Mouse (Mus musculus): Measurements from ENCODE around the gene Tenm4. TPM values are rescaled to one million over a fixed set of nuclear protein-coding genes. Genes with fewer than 3 reads are reported as not detected.

The Tenm4 gene
- total and polyA plus RNA-seq, 3 experiments: 9.2 to 15.2 TPM; not detected in 1

- H3K79me2 ChIP-seq (ENCODE audit: control insufficient read depth, insufficient read depth, low read length, poor library complexity): no peaks in the 10 kb centered on the region
- H3K27ac ChIP-seq (ENCODE audit: control insufficient read depth, low read depth, low read length): no peak overlapping the region
- H3K4me3 ChIP-seq (ENCODE audit: control insufficient read depth in 1 of 2, insufficient read depth in 1 of 2, low read depth in 2 of 2, low read length in 2 of 2): no peak overlapping the region
- no peaks in the 10 kb centered on the region for H3K9me3 ChIP-seq (replicated peaks; ENCODE audit: insufficient read depth, low read length)
- H3K27me3 ChIP-seq (ENCODE audit: control insufficient read depth in 1 of 2, insufficient read depth in 2 of 2, low read length in 2 of 2): no peaks in the 10 kb centered on the region
- no peak overlapping the region for H3K9ac ChIP-seq (ENCODE audit: control insufficient read depth, low read depth, low read length, poor library complexity, severe bottlenecking)
- TF ChIP-seq E2F4 (IDR thresholded peaks at IDR 0.05; ENCODE audit: borderline replicate concordance, low read depth, low read length): no peak
- TF ChIP-seq RCOR1 (IDR thresholded peaks at IDR 0.05; ENCODE audit: low read depth, low read length): no peak
- DNase-seq (ENCODE audit: low read depth, low spot score): no peak
- H3K4me1 ChIP-seq (ENCODE audit: control insufficient read depth in 1 of 2, insufficient read depth in 2 of 2, low read length in 2 of 2): no peaks in the 10 kb centered on the region
- H3K36me3 ChIP-seq (ENCODE audit: control insufficient read depth in 1 of 2, insufficient read depth in 2 of 2, low read length in 2 of 2): no peaks in the 10 kb centered on the region
Measured at GRCm38 (mm10) chr7:96176781-96177180, 5.7 kb downstream of the Tenm4 start.

- Histone ChIP-seq H3K9me3 (replicated peaks; ENCODE audit: insufficient read depth, low read length) (no peaks in the 10 kb centered on the region), H3K27me3 (ENCODE audit: control insufficient read depth in 1 of 2, insufficient read depth in 2 of 2, low read length in 2 of 2) (no peaks in the 10 kb centered on the region), H3K79me2 (ENCODE audit: control insufficient read depth, insufficient read depth, low read length, poor library complexity) (no peaks in the 10 kb centered on the region), H3K36me3 (ENCODE audit: control insufficient read depth in 1 of 2, insufficient read depth in 2 of 2, low read length in 2 of 2) (no peaks in the 10 kb centered on the region), H3K4me3 (ENCODE audit: control insufficient read depth in 1 of 2, insufficient read depth in 1 of 2, low read depth in 2 of 2, low read length in 2 of 2) (no peak overlapping the region), H3K27ac (ENCODE audit: control insufficient read depth, low read depth, low read length) (no peak overlapping the region), H3K4me1 (ENCODE audit: control insufficient read depth in 1 of 2, insufficient read depth in 2 of 2, low read length in 2 of 2) (no peaks in the 10 kb centered on the region), H3K9ac (ENCODE audit: control insufficient read depth, low read depth, low read length, poor library complexity, severe bottlenecking) (no peak overlapping the region)
- TF ChIP-seq SMC3 (IDR thresholded peaks at IDR 0.05; ENCODE audit: low read depth, low read length) (no peak), RAD21 (IDR thresholded peaks at IDR 0.05; ENCODE audit: low read depth, low read length) (no peak)
- no peak for DNase-seq (ENCODE audit: low read depth, low spot score)
Measured at GRCm38 (mm10) chr7:96181751-96182150, 10.7 kb downstream of the Tenm4 start.

- H3K9me3 ChIP-seq (replicated peaks; ENCODE audit: insufficient read depth, low read length): no peaks in the 10 kb centered on the region
- no peaks in the 10 kb centered on the region for H3K4me1 ChIP-seq (ENCODE audit: control insufficient read depth in 1 of 2, insufficient read depth in 2 of 2, low read length in 2 of 2)
- H3K27me3 ChIP-seq (ENCODE audit: control insufficient read depth in 1 of 2, insufficient read depth in 2 of 2, low read length in 2 of 2): no peaks in the 10 kb centered on the region
- no peaks in the 10 kb centered on the region for H3K36me3 ChIP-seq (ENCODE audit: control insufficient read depth in 1 of 2, insufficient read depth in 2 of 2, low read length in 2 of 2)
- H3K4me3 ChIP-seq (ENCODE audit: control insufficient read depth in 1 of 2, insufficient read depth in 1 of 2, low read depth in 2 of 2, low read length in 2 of 2): no peak overlapping the region
- no peak overlapping the region for H3K9ac ChIP-seq (ENCODE audit: control insufficient read depth, low read depth, low read length, poor library complexity, severe bottlenecking)
- TF ChIP-seq MYB (IDR thresholded peaks at IDR 0.05; ENCODE audit: low read depth, low read length): no peak
- TF ChIP-seq MAX (IDR thresholded peaks at IDR 0.05; ENCODE audit: low read length): no peak
- no peak for TF ChIP-seq TBP (IDR thresholded peaks at IDR 0.05; ENCODE audit: low read depth, low read length)
- no peak for TF ChIP-seq GABPA (IDR thresholded peaks at IDR 0.05; ENCODE audit: low read depth, low read length)
- no peak for TF ChIP-seq TAL1 (IDR thresholded peaks at IDR 0.05; ENCODE audit: low read length)
- no peak overlapping the region for H3K27ac ChIP-seq (ENCODE audit: control insufficient read depth, low read depth, low read length)
- no peaks in the 10 kb centered on the region for H3K79me2 ChIP-seq (ENCODE audit: control insufficient read depth, insufficient read depth, low read length, poor library complexity)
- no peak for DNase-seq (ENCODE audit: low read depth, low spot score)
Measured at GRCm38 (mm10) chr7:96183195-96183594, 12.1 kb downstream of the Tenm4 start.

GRCm38 (mm10) chr7:96185411-96185810 is 14.4 kb downstream of the Tenm4 start:
- H3K27me3 ChIP-seq (ENCODE audit: control insufficient read depth in 1 of 2, insufficient read depth in 2 of 2, low read length in 2 of 2): no peaks in the 10 kb centered on the region
- no peaks in the 10 kb centered on the region for H3K36me3 ChIP-seq (ENCODE audit: control insufficient read depth in 1 of 2, insufficient read depth in 2 of 2, low read length in 2 of 2)
- no peak for DNase-seq (ENCODE audit: low read depth, low spot score)
- H3K4me1 ChIP-seq (ENCODE audit: control insufficient read depth in 1 of 2, insufficient read depth in 2 of 2, low read length in 2 of 2): no peaks in the 10 kb centered on the region
- no peak overlapping the region for H3K4me3 ChIP-seq (ENCODE audit: control insufficient read depth in 1 of 2, insufficient read depth in 1 of 2, low read depth in 2 of 2, low read length in 2 of 2)
- H3K79me2 ChIP-seq (ENCODE audit: control insufficient read depth, insufficient read depth, low read length, poor library complexity): no peaks in the 10 kb centered on the region
- no peak overlapping the region for H3K27ac ChIP-seq (ENCODE audit: control insufficient read depth, low read depth, low read length)
- TF ChIP-seq BHLHE40 (IDR thresholded peaks at IDR 0.05; ENCODE audit: borderline replicate concordance, low read depth, low read length) (no peak), SIN3A (IDR thresholded peaks at IDR 0.05; ENCODE audit: low read length) (no peak), RCOR1 (IDR thresholded peaks at IDR 0.05; ENCODE audit: low read depth, low read length) (no peak), MAZ (IDR thresholded peaks at IDR 0.05; ENCODE audit: low read depth, low read length) (no peak), RAD21 (IDR thresholded peaks at IDR 0.05; ENCODE audit: low read depth, low read length) (no peak), SMC3 (IDR thresholded peaks at IDR 0.05; ENCODE audit: low read depth, low read length) (no peak), ZC3H11A (IDR thresholded peaks at IDR 0.05; ENCODE audit: low read depth, low read length) (no peak), GABPA (IDR thresholded peaks at IDR 0.05; ENCODE audit: low read depth, low read length) (no peak), HCFC1 (IDR thresholded peaks at IDR 0.05; ENCODE audit: low read depth, low read length) (no peak), MEF2A (IDR thresholded peaks at IDR 0.05; ENCODE audit: extremely low read depth, insufficient replicate concordance, low read depth, low read length, poor library complexity, severe bottlenecking) (no peak)
- H3K9me3 ChIP-seq (replicated peaks; ENCODE audit: insufficient read depth, low read length): no peaks in the 10 kb centered on the region
- H3K9ac ChIP-seq (ENCODE audit: control insufficient read depth, low read depth, low read length, poor library complexity, severe bottlenecking): no peak overlapping the region
